In the genomic region with DNA sequence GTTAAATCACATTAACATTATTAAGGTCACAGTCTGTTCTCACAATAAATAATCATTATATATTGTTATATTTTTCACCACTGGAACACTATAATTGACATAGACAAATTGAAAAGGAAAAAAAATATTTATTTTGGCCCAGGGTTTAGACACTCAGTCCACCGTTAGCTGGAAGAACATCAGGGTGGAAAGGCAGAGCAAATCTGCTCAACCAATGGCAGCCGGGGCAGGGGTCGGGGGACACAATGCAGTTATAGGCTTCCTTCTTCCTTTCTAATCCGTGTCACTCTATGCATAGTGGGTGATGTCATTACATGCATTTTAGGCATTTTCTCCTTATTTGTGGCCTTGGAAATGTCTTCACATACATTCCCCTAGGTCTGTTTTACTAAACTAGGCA, we compare ENCODE assay signal across 22 mouse cellular contexts.
DNase-seq lines count a peak whose midpoint lies in the region; ATAC-seq and TF ChIP-seq lines count a peak whose summit lies in the region.
"Had no signal": no experiment of that assay in that cellular context is flagged by ENCODE, and none has a peak within 500 bp of the region (broad histone marks: within the 10 kb centered on the region; RNA-seq: fewer than 3 reads in every experiment).

No protein-coding gene starts in this region.

- H3K4me2 ChIP-seq in kidney, embryonic 14.5 days (replicated peaks; ENCODE audit: low read depth, low read length) = no peak overlapping the region
- H3K4me2 ChIP-seq in kidney, embryonic 15.5 days = no peak overlapping the region
- no peak overlapping the region for H3K4me2 ChIP-seq in kidney, embryonic 16.5 days (replicated peaks; ENCODE audit: low read depth, low read length)
- H3K4me2 ChIP-seq in kidney, postnatal 0 days (ENCODE audit: low read length) = no peak overlapping the region

- no peak overlapping the region for H3K4me3 ChIP-seq in kidney, embryonic 14.5 days (ENCODE audit: low read length)
- no peak overlapping the region for H3K4me3 ChIP-seq in kidney, embryonic 15.5 days (replicated peaks)
- H3K4me3 ChIP-seq in kidney, adult 2 months (ENCODE audit: insufficient read depth, low read depth, low read length) = no peak overlapping the region
- no peak overlapping the region for H3K4me3 ChIP-seq in kidney, embryonic 16.5 days (ENCODE audit: low read length)
- H3K4me3 ChIP-seq in kidney, postnatal 0 days (replicated peaks; ENCODE audit: low read depth, low read length) = no peak overlapping the region

- no peaks in the 10 kb centered on the region for H3K9me3 ChIP-seq in kidney, embryonic 14.5 days (ENCODE audit: control insufficient read depth, low read length)
- H3K9me3 ChIP-seq in kidney, embryonic 15.5 days (replicated peaks) = no peaks in the 10 kb centered on the region
- no peaks in the 10 kb centered on the region for H3K9me3 ChIP-seq in kidney, embryonic 16.5 days (ENCODE audit: low read length)
- no peaks in the 10 kb centered on the region for H3K9me3 ChIP-seq in kidney, postnatal 0 days (replicated peaks; ENCODE audit: low read length)
- H3K9me3 ChIP-seq: G1E had no signal

- H3K36me3 ChIP-seq in kidney, embryonic 14.5 days (ENCODE audit: control insufficient read depth, insufficient read depth, low read length) = no peaks in the 10 kb centered on the region
- H3K36me3 ChIP-seq in kidney, embryonic 15.5 days = no peaks in the 10 kb centered on the region
- no peaks in the 10 kb centered on the region for H3K36me3 ChIP-seq in kidney, adult 2 months (ENCODE audit: control insufficient read depth, insufficient read depth, low read length)
- no peaks in the 10 kb centered on the region for H3K36me3 ChIP-seq in kidney, embryonic 16.5 days (ENCODE audit: insufficient read depth, low read length)
- no peaks in the 10 kb centered on the region for H3K36me3 ChIP-seq in kidney, postnatal 0 days (ENCODE audit: insufficient read depth, low read length)
- H3K36me3 ChIP-seq: G1E had no signal

- DNase-seq in kidney, adult 18-20 months = no peak
- DNase-seq in kidney, adult 2 months = no peak
- no peak for DNase-seq in kidney, postnatal 10 days
- peak; percentile 52 for DNase-seq in kidney, postnatal 0 days (ENCODE audit: low spot score)
- DNase-seq in kidney, postnatal 36 days = no peak
- DNase-seq: adrenal gland, adult 2 months; adrenal gland, adult 8-10 months; adrenal gland, postnatal 10 days; adrenal gland, postnatal 14 days; adrenal gland, postnatal 25 days; adrenal gland, postnatal 36 days; B cell, adult 2 months; cerebellum, adult 11 months; cerebellum, adult 11-12 months had no signal

- H3K27ac ChIP-seq in kidney, embryonic 14.5 days (ENCODE audit: low read depth, low read length) = no peak overlapping the region
- H3K27ac ChIP-seq in kidney, embryonic 15.5 days = no peak overlapping the region
- H3K27ac ChIP-seq in kidney, adult 2 months (ENCODE audit: insufficient read depth, low read depth, low read length) = no peak overlapping the region
- H3K27ac ChIP-seq in kidney, embryonic 16.5 days (ENCODE audit: low read length) = no peak overlapping the region
- no peak overlapping the region for H3K27ac ChIP-seq in kidney, postnatal 0 days

- ATAC-seq in kidney, embryonic 14.5 days (ENCODE audit: low FRiP score, low TSS enrichment) = peak; percentile 55; the same call in 1 of the 2 replicates
- ATAC-seq in kidney, embryonic 15.5 days (replicated peaks; ENCODE audit: low FRiP score) = peak; percentile 36; the same call in 1 of the 2 replicates
- ATAC-seq in kidney, embryonic 16.5 days (ENCODE audit: low FRiP score, low TSS enrichment) = peak; percentile 54; the same call in 1 of the 2 replicates
- ATAC-seq in kidney, postnatal 0 days (replicated peaks; ENCODE audit: low FRiP score, low read depth) = no peak
- ATAC-seq: activated CD4-positive, CD25-positive, alpha-beta regulatory T cell, adult 4 months; CD4-positive, CD25-positive, alpha-beta regulatory T cell, adult 4 months; Patski had no signal

- WGBS in kidney, embryonic 14.5 days = 49% methylated on average over 4 of the region's 4 CpGs
- whole genome bisulfite sequencing in kidney, embryonic 15.5 days = 58% methylated on average over 4 of the region's 4 CpGs
- 67% methylated on average over 4 of the region's 4 CpGs for WGBS in kidney, adult 2 months
- 60% methylated on average over 4 of the region's 4 CpGs for WGBS in kidney, embryonic 16.5 days
- WGBS in kidney, postnatal 0 days = 44% methylated on average over 4 of the region's 4 CpGs

- no peak for TF ChIP-seq POLR2A in kidney, adult 2 months (IDR thresholded peaks at IDR 0.05; ENCODE audit: low read depth, low read length)

- H3K27me3 ChIP-seq in kidney, embryonic 14.5 days (ENCODE audit: control insufficient read depth, insufficient read depth, low read length) = no peaks in the 10 kb centered on the region
- no peaks in the 10 kb centered on the region for H3K27me3 ChIP-seq in kidney, embryonic 15.5 days
- no peaks in the 10 kb centered on the region for H3K27me3 ChIP-seq in kidney, adult 2 months (replicated peaks; ENCODE audit: control insufficient read depth, insufficient read depth, low read length)
- H3K27me3 ChIP-seq in kidney, embryonic 16.5 days (ENCODE audit: insufficient read depth, low read length) = no peaks in the 10 kb centered on the region
- H3K27me3 ChIP-seq in kidney, postnatal 0 days (ENCODE audit: insufficient read depth, low read length) = no peaks in the 10 kb centered on the region
- H3K27me3 ChIP-seq: CH12.LX had no signal

- H3K9ac ChIP-seq in kidney, embryonic 14.5 days (ENCODE audit: low read depth, low read length) = no peak overlapping the region
- H3K9ac ChIP-seq in kidney, embryonic 15.5 days = no peak overlapping the region
- H3K9ac ChIP-seq in kidney, embryonic 16.5 days (replicated peaks; ENCODE audit: low read length) = no peak overlapping the region
- no peak overlapping the region for H3K9ac ChIP-seq in kidney, postnatal 0 days (ENCODE audit: low read depth, low read length)

- no peaks in the 10 kb centered on the region for H3K4me1 ChIP-seq in kidney, embryonic 14.5 days (ENCODE audit: control insufficient read depth, insufficient read depth, low read length)
- no peaks in the 10 kb centered on the region for H3K4me1 ChIP-seq in kidney, embryonic 15.5 days
- H3K4me1 ChIP-seq in kidney, adult 2 months (ENCODE audit: control insufficient read depth, insufficient read depth, low read length) = no peaks in the 10 kb centered on the region
- no peaks in the 10 kb centered on the region for H3K4me1 ChIP-seq in kidney, embryonic 16.5 days (ENCODE audit: insufficient read depth, low read length)
- H3K4me1 ChIP-seq in kidney, postnatal 0 days (replicated peaks; ENCODE audit: insufficient read depth, low read length) = no peaks in the 10 kb centered on the region

- TF ChIP-seq CTCF in kidney, adult 2 months (conservative IDR thresholded peaks at IDR 0.05; ENCODE audit: insufficient read depth, insufficient read length, low read depth, low read length) = no peak
- no peak for TF ChIP-seq CTCF in kidney, postnatal 0 days (IDR thresholded peaks at IDR 0.05; ENCODE audit: low read depth)
